Comparison of ENCODE assay signal across 14 mouse cellular contexts in the genomic region with DNA sequence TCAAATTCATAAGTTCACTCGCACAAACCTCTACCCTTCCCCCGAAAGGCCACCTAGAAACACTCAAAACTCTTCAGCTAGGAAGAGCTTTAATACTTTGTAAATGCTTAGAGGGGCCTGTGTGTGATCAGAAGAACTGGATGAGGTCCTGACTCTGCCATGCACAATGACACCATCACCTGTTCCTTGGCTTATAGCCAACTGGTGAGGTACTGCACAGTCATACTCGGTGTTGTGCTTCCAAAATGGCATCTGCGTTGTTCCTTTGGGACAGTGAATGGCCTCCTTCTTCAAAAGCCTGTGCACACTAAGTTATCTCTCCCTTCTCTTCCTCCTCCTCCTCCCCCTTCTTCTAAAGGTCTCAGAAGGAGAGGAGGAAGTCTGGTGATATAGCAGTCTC. TPM values are rescaled to one million over a fixed set of nuclear protein-coding genes. Genes with fewer than 3 reads are reported as not detected.
DNase-seq lines count a peak whose midpoint lies in the region; ATAC-seq and TF ChIP-seq lines count a peak whose summit lies in the region.
"Had no signal": no experiment of that assay in that cellular context is flagged by ENCODE, and none has a peak within 500 bp of the region (broad histone marks: within the 10 kb centered on the region; RNA-seq: fewer than 3 reads in every experiment).

No protein-coding gene starts in this region.

- H3K9me3 ChIP-seq in hindbrain, embryonic 12.5 days (replicated peaks): no peaks in the 10 kb centered on the region
- no peaks in the 10 kb centered on the region for H3K9me3 ChIP-seq in hindbrain, postnatal 0 days (ENCODE audit: low read length)
- H3K9me3 ChIP-seq in MEL (replicated peaks; ENCODE audit: insufficient read depth, low read length): no peaks in the 10 kb centered on the region
- H3K9me3 ChIP-seq in limb, embryonic 13.5 days: no peaks in the 10 kb centered on the region
- H3K9me3 ChIP-seq: embryonic facial prominence, embryonic 15.5 days had no signal

- no peak for TF ChIP-seq RAD21 in MEL (IDR thresholded peaks at IDR 0.05; ENCODE audit: low read depth, low read length)

- H3K9ac ChIP-seq in hindbrain, embryonic 12.5 days: no peak overlapping the region
- H3K9ac ChIP-seq in hindbrain, postnatal 0 days (replicated peaks; ENCODE audit: low read length): no peak overlapping the region
- no peak overlapping the region; the same call in 1 of the 2 replicates for H3K9ac ChIP-seq in MEL (ENCODE audit: control insufficient read depth, low read depth, low read length, poor library complexity, severe bottlenecking)
- H3K9ac ChIP-seq in limb, embryonic 13.5 days: no peak overlapping the region
- H3K9ac ChIP-seq: embryonic facial prominence, embryonic 15.5 days had no signal

- WGBS in hindbrain, embryonic 12.5 days: 89% methylated on average over 4 of the region's 4 CpGs
- 88% methylated on average over 4 of the region's 4 CpGs for WGBS in hindbrain, postnatal 0 days
- WGBS in limb, embryonic 13.5 days: 83% methylated on average over 4 of the region's 4 CpGs

- H3K79me2 ChIP-seq in MEL (ENCODE audit: control insufficient read depth, insufficient read depth, low read length, poor library complexity): peaks cover 33% of the 10 kb centered on the region

- no peak for DNase-seq in hindbrain, postnatal 0 days (ENCODE audit: low spot score)
- peak; percentile 62 for DNase-seq in CD4-positive helper T cell, adult 2 months (ENCODE audit: low read depth, low spot score)
- no peak for DNase-seq in MEL (ENCODE audit: low read depth, low spot score)
- no peak for DNase-seq in lung, postnatal 36 days
- DNase-seq in gastrocnemius, postnatal 4 days (ENCODE audit: low spot score in 2 of 2): no peak
- DNase-seq in gastrocnemius, postnatal 36 days: no peak
- DNase-seq: cerebellum, adult 9-10 months; kidney, adult 8-10 months; left cerebral cortex, postnatal 4 days; lung, postnatal 14 days had no signal

- no peak overlapping the region for H3K4me3 ChIP-seq in hindbrain, embryonic 12.5 days
- H3K4me3 ChIP-seq in hindbrain, postnatal 0 days (ENCODE audit: low read length): no peak overlapping the region
- H3K4me3 ChIP-seq in MEL (ENCODE audit: control insufficient read depth in 1 of 2, insufficient read depth in 1 of 2, low read depth in 2 of 2, low read length in 2 of 2): no peak overlapping the region
- no peak overlapping the region for H3K4me3 ChIP-seq in limb, embryonic 13.5 days
- H3K4me3 ChIP-seq: embryonic facial prominence, embryonic 15.5 days had no signal

- H3K4me1 ChIP-seq in hindbrain, embryonic 12.5 days: peaks cover 26% of the 10 kb centered on the region
- H3K4me1 ChIP-seq in hindbrain, postnatal 0 days (ENCODE audit: insufficient read depth, low read length): no peaks in the 10 kb centered on the region
- H3K4me1 ChIP-seq in MEL (ENCODE audit: control insufficient read depth in 1 of 2, insufficient read depth in 2 of 2, low read length in 2 of 2): peaks cover 19 to 43% of the 10 kb centered on the region in 2 experiments
- H3K4me1 ChIP-seq in limb, embryonic 13.5 days: peaks cover 57% of the 10 kb centered on the region

- TF ChIP-seq POLR2A in MEL (IDR thresholded peaks at IDR 0.05; ENCODE audit: control insufficient read depth in 1 of 2, insufficient read depth in 1 of 2, low read depth in 1 of 2, low read length in 2 of 2, poor library complexity in 1 of 2): no peak

- ATAC-seq in hindbrain, embryonic 12.5 days (ENCODE audit: low FRiP score): no peak
- ATAC-seq in hindbrain, postnatal 0 days: no peak
- ATAC-seq in limb, embryonic 13.5 days (ENCODE audit: low FRiP score, low read depth): no peak

- no peak overlapping the region for H3K4me2 ChIP-seq in hindbrain, embryonic 12.5 days (replicated peaks)
- H3K4me2 ChIP-seq in hindbrain, postnatal 0 days (ENCODE audit: low read depth, low read length): no peak overlapping the region
- H3K4me2 ChIP-seq in limb, embryonic 13.5 days (replicated peaks): no peak overlapping the region
- H3K4me2 ChIP-seq: heart, embryonic 11.5 days had no signal

- intact Hi-C loops in gastrocnemius, postnatal 36 days (cut with DNase I): no loop called here

- H3K36me3 ChIP-seq in hindbrain, embryonic 12.5 days: 0 out of 2 replicates have a peak, but pooled peaks cover 2% of the 10 kb centered on the region
- H3K36me3 ChIP-seq in hindbrain, postnatal 0 days (ENCODE audit: insufficient read depth, low read length): no peaks in the 10 kb centered on the region
- peaks cover 0 to 32% of the 10 kb centered on the region in 2 experiments; a peak in 3 of 4 replicates for H3K36me3 ChIP-seq in MEL (ENCODE audit: control insufficient read depth in 1 of 2, insufficient read depth in 2 of 2, low read length in 2 of 2)
- peaks cover 34% of the 10 kb centered on the region for H3K36me3 ChIP-seq in limb, embryonic 13.5 days
- H3K36me3 ChIP-seq: embryonic facial prominence, embryonic 15.5 days had no signal

- H3K27me3 ChIP-seq in hindbrain, embryonic 12.5 days: no peaks in the 10 kb centered on the region
- H3K27me3 ChIP-seq in hindbrain, postnatal 0 days (ENCODE audit: insufficient read depth, low read length): no peaks in the 10 kb centered on the region
- H3K27me3 ChIP-seq in MEL (ENCODE audit: control insufficient read depth in 1 of 2, insufficient read depth in 2 of 2, low read length in 2 of 2): no peaks in the 10 kb centered on the region
- H3K27me3 ChIP-seq in limb, embryonic 13.5 days: no peaks in the 10 kb centered on the region
- H3K27me3 ChIP-seq: embryonic facial prominence, embryonic 15.5 days had no signal

- TF ChIP-seq EP300 in MEL (IDR thresholded peaks at IDR 0.05; ENCODE audit: low read depth in 1 of 2, low read length in 2 of 2): no peak

- TF ChIP-seq CTCF in hindbrain, postnatal 0 days (IDR thresholded peaks at IDR 0.05; ENCODE audit: low read depth): no peak
- TF ChIP-seq CTCF in MEL (IDR thresholded peaks at IDR 0.05 in 2 of 3, conservative IDR thresholded peaks at IDR 0.05 in 1 of 3; ENCODE audit: control insufficient read depth in 1 of 3, insufficient read depth in 1 of 3, low read depth in 2 of 3, low read length in 3 of 3, poor library complexity in 1 of 3, severe bottlenecking in 1 of 3): no peak

- peak overlapping the region; percentile 98 for H3K27ac ChIP-seq in hindbrain, embryonic 12.5 days
- no peak overlapping the region for H3K27ac ChIP-seq in hindbrain, postnatal 0 days
- H3K27ac ChIP-seq in MEL (ENCODE audit: control insufficient read depth, low read depth, low read length): peak overlapping the region; percentile 67
- H3K27ac ChIP-seq in limb, embryonic 13.5 days: peak overlapping the region; percentile 22; the same call in 1 of the 2 replicates

RNA-seq across cellular contexts. Expression of a gene that starts 8.3 kb away (rescaled TPM):
- 1.7 and 3.2 TPM in 2 replicates for polyA plus RNA-seq in hindbrain, embryonic 12.5 days (2016; fragmentation: Nextera tagmentation; extraction: Ambion mirVana)
- 1.8 and 2.8 TPM in 2 replicates for total RNA-seq in hindbrain, postnatal 0 days (2014; rRNA removed)
- 2.8 and 4.7 TPM in 2 replicates for polyA plus RNA-seq in hindbrain, postnatal 0 days (2015; fragmentation: Nextera tagmentation; extraction: Ambion mirVana)
- 0.12 TPM in 1 of 2 replicates, not detected in the other for total RNA-seq in MEL (2012; rRNA removed)
- polyA plus RNA-seq in MEL (2012; ENCODE audit: insufficient read depth in 1 of 2, insufficient read length in 2 of 2, low read depth in 1 of 2, low replicate concordance in 2 of 2, missing spikeins in 1 of 2): under 1 TPM in 1 of 2 experiments, not detected in 1; 0.10 TPM
- 0.08 and 0.09 TPM in 2 replicates for polyA plus RNA-seq in limb, embryonic 13.5 days (2015; fragmentation: Nextera tagmentation; extraction: Ambion mirVana)
- total RNA-seq in gastrocnemius, postnatal 4 days (2021): under 1 TPM in 1 of 2 experiments, not detected in 1; 0.32 TPM
- not detected for total RNA-seq in gastrocnemius, postnatal 36 days (2021)
- polyA plus RNA-seq: heart, embryonic 11.5 days had no signal

RNA-seq across cellular contexts. Expression of a gene that starts 8.3 kb away (rescaled TPM):
- 16.1 and 16.6 TPM in 2 replicates for polyA plus RNA-seq in hindbrain, embryonic 12.5 days (2016; fragmentation: Nextera tagmentation; extraction: Ambion mirVana)
- total RNA-seq in hindbrain, postnatal 0 days (2014; rRNA removed): 6.6 and 7.2 TPM in 2 replicates
- 2.7 and 3.1 TPM in 2 replicates for polyA plus RNA-seq in hindbrain, postnatal 0 days (2015; fragmentation: Nextera tagmentation; extraction: Ambion mirVana)
- total RNA-seq in MEL (2012; rRNA removed): 25.4 and 26.9 TPM in 2 replicates
- 10 to 100 TPM in 1 of 2 experiments, not detected in 1; 26.3 TPM for polyA plus RNA-seq in MEL (2012; ENCODE audit: insufficient read depth in 1 of 2, insufficient read length in 2 of 2, low read depth in 1 of 2, low replicate concordance in 2 of 2, missing spikeins in 1 of 2)
- polyA plus RNA-seq in limb, embryonic 13.5 days (2015; fragmentation: Nextera tagmentation; extraction: Ambion mirVana): 24.3 and 26.6 TPM in 2 replicates
- total RNA-seq in gastrocnemius, postnatal 4 days (2021): 1 to 10 TPM; 2.9 to 4.3 TPM
- total RNA-seq in gastrocnemius, postnatal 36 days (2021): under 1 TPM; 0.74 to 0.76 TPM

RNA-seq across cellular contexts. Expression of a gene that starts 26.7 kb away (rescaled TPM):
- polyA plus RNA-seq in hindbrain, embryonic 12.5 days (2016; fragmentation: Nextera tagmentation; extraction: Ambion mirVana): 0.30 and 0.72 TPM in 2 replicates
- 0.26 TPM in 1 of 2 replicates, not detected in the other for total RNA-seq in hindbrain, postnatal 0 days (2014; rRNA removed)
- polyA plus RNA-seq in hindbrain, postnatal 0 days (2015; fragmentation: Nextera tagmentation; extraction: Ambion mirVana): 0.68 TPM in 2 replicates
- total RNA-seq in MEL (2012; rRNA removed): not detected in 2 replicates
- not detected for polyA plus RNA-seq in MEL (2012; ENCODE audit: insufficient read depth in 1 of 2, insufficient read length in 2 of 2, low read depth in 1 of 2, low replicate concordance in 2 of 2, missing spikeins in 1 of 2)
- 0.05 TPM in 1 of 2 replicates, not detected in the other for polyA plus RNA-seq in limb, embryonic 13.5 days (2015; fragmentation: Nextera tagmentation; extraction: Ambion mirVana)
- not detected for total RNA-seq in gastrocnemius, postnatal 4 days (2021)
- not detected for total RNA-seq in gastrocnemius, postnatal 36 days (2021)

RNA-seq across cellular contexts. Expression of a gene that starts 45.4 kb away (rescaled TPM):
- 0.96 and 1.3 TPM in 2 replicates for polyA plus RNA-seq in hindbrain, embryonic 12.5 days (2016; fragmentation: Nextera tagmentation; extraction: Ambion mirVana)
- total RNA-seq in hindbrain, postnatal 0 days (2014; rRNA removed): 0.26 and 0.29 TPM in 2 replicates
- polyA plus RNA-seq in hindbrain, postnatal 0 days (2015; fragmentation: Nextera tagmentation; extraction: Ambion mirVana): 0.89 and 1.6 TPM in 2 replicates
- not detected in 2 replicates for total RNA-seq in MEL (2012; rRNA removed)
- under 1 TPM in 1 of 2 experiments, not detected in 1; 0.14 TPM for polyA plus RNA-seq in MEL (2012; ENCODE audit: insufficient read depth in 1 of 2, insufficient read length in 2 of 2, low read depth in 1 of 2, low replicate concordance in 2 of 2, missing spikeins in 1 of 2)
- 1.3 and 1.7 TPM in 2 replicates for polyA plus RNA-seq in limb, embryonic 13.5 days (2015; fragmentation: Nextera tagmentation; extraction: Ambion mirVana)
- 1 to 10 TPM; 1.3 to 1.9 TPM for total RNA-seq in gastrocnemius, postnatal 4 days (2021)
- total RNA-seq in gastrocnemius, postnatal 36 days (2021): under 1 TPM; 0.22 to 0.66 TPM

RNA-seq across cellular contexts. Expression of a gene that starts 56.0 kb away (rescaled TPM):
- 102 and 106 TPM in 2 replicates for polyA plus RNA-seq in hindbrain, embryonic 12.5 days (2016; fragmentation: Nextera tagmentation; extraction: Ambion mirVana)
- total RNA-seq in hindbrain, postnatal 0 days (2014; rRNA removed): 86.9 and 102 TPM in 2 replicates
- 136 TPM in 2 replicates for polyA plus RNA-seq in hindbrain, postnatal 0 days (2015; fragmentation: Nextera tagmentation; extraction: Ambion mirVana)
- total RNA-seq in MEL (2012; rRNA removed): 114 and 143 TPM in 2 replicates
- polyA plus RNA-seq in MEL (2012; ENCODE audit: insufficient read depth in 1 of 2, insufficient read length in 2 of 2, low read depth in 1 of 2, low replicate concordance in 2 of 2, missing spikeins in 1 of 2): 100 to 1,000 TPM; 190 to 461 TPM
- polyA plus RNA-seq in limb, embryonic 13.5 days (2015; fragmentation: Nextera tagmentation; extraction: Ambion mirVana): 177 and 181 TPM in 2 replicates
- total RNA-seq in gastrocnemius, postnatal 4 days (2021): 10 to 100 TPM; 30.0 to 34.3 TPM
- total RNA-seq in gastrocnemius, postnatal 36 days (2021): 10 to 100 TPM; 40.8 to 59.1 TPM
